Mouse (Mus musculus) liver, adult 2 months (tissue): ENCODE measurements around the gene Dhrs7c. TPM values are rescaled to one million over a fixed set of nuclear protein-coding genes. Genes with fewer than 3 reads are reported as not detected.

Experiments
- DNase-seq: peaks from one replicate; pipeline ENCODE4 v3.0.0-alpha.2; 2011; ENCODE audit warnings: low read depth, low spot score; ENCODE audit errors: extremely low read depth
- H3K27ac ChIP-seq: fragments of 200-500 bp; replicated peaks from 2 replicates; pipeline ENCODE4 v1.5.1; 2012; ENCODE audit warnings: low read depth, mild to moderate bottlenecking, control low read depth, inconsistent platforms, low read length; ENCODE audit not compliant: insufficient read depth
- H3K27me3 ChIP-seq: fragments of 200-500 bp; 2 replicates; pipeline ENCODE4 v1.6.1; 2012; ENCODE audit warnings: mild to moderate bottlenecking, moderate library complexity, low read length, inconsistent platforms; ENCODE audit not compliant: control insufficient read depth, insufficient read depth
- H3K36me3 ChIP-seq: fragments of 200-500 bp; 2 replicates; pipeline ENCODE4 v1.6.1; 2012; ENCODE audit warnings: low read length, inconsistent platforms; ENCODE audit not compliant: control insufficient read depth, insufficient read depth
- H3K4me1 ChIP-seq: fragments of 200-500 bp; 2 replicates; pipeline ENCODE4 v1.6.1; 2011; ENCODE audit warnings: low read length; ENCODE audit not compliant: control insufficient read depth, insufficient read depth
- H3K4me3 ChIP-seq: fragments of 200-500 bp; 2 replicates; pipeline ENCODE4 v1.5.1; 2011; ENCODE audit warnings: low read depth, mild to moderate bottlenecking, control low read depth, low read length, moderate library complexity; ENCODE audit not compliant: insufficient read depth
- H3K79me2 ChIP-seq: fragments of 200-500 bp; 2 replicates; pipeline ENCODE4 v1.6.1; 2012; ENCODE audit warnings: inconsistent platforms, mild to moderate bottlenecking, low read length, moderate library complexity; ENCODE audit not compliant: control insufficient read depth, insufficient read depth
- H3K9ac ChIP-seq: fragments of 200-500 bp; 2 replicates; pipeline ENCODE4 v1.6.1; 2012; ENCODE audit warnings: low read depth, mild to moderate bottlenecking, control low read depth, inconsistent platforms, low read length
- CTCF ChIP-seq: fragments of 200-500 bp; IDR thresholded peaks from 2 replicates; pipeline ENCODE4 v1.5.1; 2011; ENCODE audit warnings: low read depth, low read length, control low read depth
- POLR2A ChIP-seq: fragments of 200-500 bp; IDR thresholded peaks from 2 replicates; pipeline ENCODE4 v1.6.1; 2011; ENCODE audit warnings: low read length, control low read depth; ENCODE audit not compliant: insufficient read depth; ENCODE audit errors: extremely low read depth
- WGBS: fragments of 180-500 bp; shearing (Covaris S2); methylation state at CpG from one replicate; pipeline ENCODE4 v1.1.7; 2018; 5-methylcytosine and 5-hydroxymethylcytosine counted together
- polyA plus RNA-seq: library from polyadenylated mRNA; depleted of rRNA; stranded (reverse); fragments of >200 nt; gene quantifications from 2 replicates; pipeline ENCODE4 v1.2.3, GENCODE M21; 2012; rRNA removed
- total RNA-seq: library from RNA; depleted of rRNA; stranded (reverse); fragments of >200 nt; gene quantifications from 2 replicates; pipeline ENCODE4 v1.2.3, GENCODE M21; 2014; rRNA removed

Dhrs7c gene
- total and polyA plus RNA-seq, 2 experiments: not detected

GRCm38 (mm10) chr11:67853996-67854395, 56.0 kb downstream of the Dhrs7c start:
- H3K4me1 ChIP-seq: no peaks in the 10 kb centered on the region

GRCm38 (mm10) chr11:67855035-67855434, 57.0 kb downstream of the Dhrs7c start:
- H3K79me2 ChIP-seq: no peaks in the 10 kb centered on the region
- H3K9ac ChIP-seq: no peak overlapping the region
- H3K4me1 ChIP-seq: no peaks in the 10 kb centered on the region
- WGBS: 30% methylated on average over 2 of the region's 2 CpGs
- no peak overlapping the region for H3K4me3 ChIP-seq
- no peaks in the 10 kb centered on the region for H3K27me3 ChIP-seq
- TF ChIP-seq CTCF (peak; percentile 55; the same call in 1 of the 2 replicates), POLR2A (no peak)
- H3K36me3 ChIP-seq: no peaks in the 10 kb centered on the region
- no peak overlapping the region for H3K27ac ChIP-seq
- DNase-seq: peak; percentile 15

More at GRCm38 (mm10) chr11:67853996-67854395, 56.0 kb downstream of the Dhrs7c start:
- no peak for DNase-seq
- TF ChIP-seq POLR2A: no peak
- no peak for TF ChIP-seq CTCF
- Histone ChIP-seq H3K36me3 (no peaks in the 10 kb centered on the region), H3K4me3 (no peak overlapping the region), H3K79me2 (no peaks in the 10 kb centered on the region), H3K9ac (no peak overlapping the region), H3K27ac (no peak overlapping the region), H3K27me3 (no peaks in the 10 kb centered on the region)
- WGBS: 34% methylated on average over 6 of the region's 6 CpGs

GRCm38 (mm10) chr11:67858518-67858917, 60.5 kb downstream of the Dhrs7c start:
- Histone ChIP-seq H3K79me2 (no peaks in the 10 kb centered on the region), H3K9ac (no peak overlapping the region), H3K27ac (no peak overlapping the region), H3K36me3 (no peaks in the 10 kb centered on the region), H3K4me1 (no peaks in the 10 kb centered on the region), H3K27me3 (no peaks in the 10 kb centered on the region), H3K4me3 (no peak overlapping the region)
- DNase-seq: no peak
- WGBS: 78% methylated on average over 9 of the region's 9 CpGs
- TF ChIP-seq CTCF: no peak
- no peak for TF ChIP-seq POLR2A

- Histone ChIP-seq H3K27me3 (no peaks in the 10 kb centered on the region), H3K4me1 (no peaks in the 10 kb centered on the region), H3K9ac (no peak overlapping the region), H3K79me2 (no peaks in the 10 kb centered on the region), H3K4me3 (no peak overlapping the region), H3K36me3 (no peaks in the 10 kb centered on the region), H3K27ac (no peak overlapping the region)
- TF ChIP-seq POLR2A: no peak
- no peak for TF ChIP-seq CTCF
- 43% methylated on average over 7 of the region's 7 CpGs for WGBS
- no peak for DNase-seq
Measured at GRCm38 (mm10) chr11:67860743-67861398, 62.9 kb downstream of the Dhrs7c start.

- DNase-seq: no peak
- TF ChIP-seq CTCF (no peak), POLR2A (no peak)
- H3K27me3 ChIP-seq: no peaks in the 10 kb centered on the region
- no peaks in the 10 kb centered on the region for H3K36me3 ChIP-seq
- H3K9ac ChIP-seq: no peak overlapping the region
- H3K27ac ChIP-seq: no peak overlapping the region
- 9% methylated on average over 7 of the region's 7 CpGs for WGBS
- H3K79me2 ChIP-seq: no peaks in the 10 kb centered on the region
- H3K4me3 ChIP-seq: no peak overlapping the region
- H3K4me1 ChIP-seq: no peaks in the 10 kb centered on the region
Measured at GRCm38 (mm10) chr11:67861399-67861838, 63.4 kb downstream of the Dhrs7c start.

GRCm38 (mm10) chr11:67865100-67865499, 67.1 kb downstream of the Dhrs7c start:
- 79% methylated on average over 5 of the region's 5 CpGs for WGBS

More at GRCm38 (mm10) chr11:67865100-67865499, 67.1 kb downstream of the Dhrs7c start:
- Histone ChIP-seq H3K79me2 (no peaks in the 10 kb centered on the region), H3K36me3 (no peaks in the 10 kb centered on the region), H3K27ac (no peak overlapping the region), H3K4me1 (no peaks in the 10 kb centered on the region), H3K27me3 (no peaks in the 10 kb centered on the region), H3K4me3 (no peak overlapping the region), H3K9ac (no peak overlapping the region)
- DNase-seq: no peak
- no peak for TF ChIP-seq POLR2A
- TF ChIP-seq CTCF: no peak

Other genes starting within 250 kb of the Dhrs7c start
- not detected in 2 replicates for gene Rcvrn, start 102.9 kb upstream of the Dhrs7c start, total RNA-seq
- gene Rcvrn, start 102.9 kb upstream of the Dhrs7c start, polyA plus RNA-seq: not detected in 2 replicates
- under 0.01 TPM in 1 of 2 replicates, not detected in the other for gene Glp2r, start 27.0 kb upstream of the Dhrs7c start, total RNA-seq
- gene Glp2r, start 27.0 kb upstream of the Dhrs7c start, polyA plus RNA-seq: not detected in 2 replicates
- gene Gsg1l2, start 23.6 kb upstream of the Dhrs7c start, total RNA-seq: not detected in 2 replicates
- not detected in 2 replicates for gene Gsg1l2, start 23.6 kb upstream of the Dhrs7c start, polyA plus RNA-seq
- 0.27 TPM in 1 of 2 replicates, not detected in the other for gene Usp43, start 124.0 kb downstream of the Dhrs7c start, total RNA-seq
- 0.04 TPM in 2 replicates for gene Usp43, start 124.0 kb downstream of the Dhrs7c start, polyA plus RNA-seq
- gene Cfap52, start 167.5 kb downstream of the Dhrs7c start, total RNA-seq: not detected in 2 replicates
- gene Cfap52, start 167.5 kb downstream of the Dhrs7c start, polyA plus RNA-seq: not detected in 2 replicates
- 11.1 and 12.9 TPM in 2 replicates for gene Stx8, start 168.0 kb downstream of the Dhrs7c start, total RNA-seq
- gene Stx8, start 168.0 kb downstream of the Dhrs7c start, polyA plus RNA-seq: 1.9 and 3.5 TPM in 2 replicates